ENCODE assay signal across 9 mouse cellular contexts in the genomic region with DNA sequence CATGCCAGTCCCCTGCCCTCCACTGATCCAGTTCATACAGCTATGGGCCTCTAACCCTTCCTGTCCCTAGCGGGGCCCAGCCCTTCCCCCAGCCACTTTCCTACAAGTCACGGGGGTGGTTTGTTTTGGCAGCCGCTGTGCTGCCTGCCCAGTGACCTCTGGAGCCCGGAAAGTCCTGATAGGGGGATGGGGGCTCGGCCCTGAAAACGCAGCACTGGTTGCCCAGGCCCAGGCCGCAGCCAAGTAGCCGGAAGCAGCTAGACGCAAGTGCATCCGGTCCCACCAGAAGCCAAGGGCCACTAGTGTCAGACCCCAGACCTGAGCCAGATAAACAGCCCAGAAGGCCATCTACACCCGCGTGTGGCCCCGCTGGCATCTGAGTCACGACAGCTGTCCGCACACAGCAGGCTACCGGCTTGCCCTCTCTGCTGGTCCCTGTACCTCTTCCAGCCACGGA. TPM values are rescaled to one million over a fixed set of nuclear protein-coding genes. Genes with fewer than 3 reads are reported as not detected.
DNase-seq lines count a peak whose midpoint lies in the region; ATAC-seq and TF ChIP-seq lines count a peak whose summit lies in the region.
"Had no signal": no experiment of that assay in that cellular context is flagged by ENCODE, and none has a peak within 500 bp of the region (broad histone marks: within the 10 kb centered on the region; RNA-seq: fewer than 3 reads in every experiment).

No protein-coding gene starts in this region.

- no peaks in the 10 kb centered on the region for H3K9me3 ChIP-seq in hindbrain, embryonic 16.5 days (ENCODE audit: control insufficient read depth, low read length)
- no peaks in the 10 kb centered on the region for H3K9me3 ChIP-seq in hindbrain, embryonic 12.5 days (replicated peaks)
- no peaks in the 10 kb centered on the region for H3K9me3 ChIP-seq in intestine, embryonic 16.5 days (ENCODE audit: control insufficient read depth, low read length)
- no peaks in the 10 kb centered on the region for H3K9me3 ChIP-seq in liver, embryonic 14.5 days (ENCODE audit: control insufficient read depth, low read length)
- no peaks in the 10 kb centered on the region for H3K9me3 ChIP-seq in stomach, postnatal 0 days (ENCODE audit: control insufficient read depth, low read length)

- no peak overlapping the region for H3K9ac ChIP-seq in hindbrain, embryonic 16.5 days (ENCODE audit: low read depth, low read length)
- H3K9ac ChIP-seq in hindbrain, embryonic 12.5 days = no peak overlapping the region
- H3K9ac ChIP-seq in intestine, embryonic 16.5 days (ENCODE audit: low read depth, low read length) = peak overlapping the region; percentile 73; the same call in 1 of the 2 replicates
- no peak overlapping the region for H3K9ac ChIP-seq in liver, embryonic 14.5 days (replicated peaks)
- peak overlapping the region; percentile 18; the same call in 1 of the 2 replicates for H3K9ac ChIP-seq in stomach, postnatal 0 days (ENCODE audit: low read length)

- no peak overlapping the region for H3K27ac ChIP-seq in hindbrain, embryonic 16.5 days (ENCODE audit: low read depth, low read length)
- H3K27ac ChIP-seq in hindbrain, embryonic 12.5 days = no peak overlapping the region
- H3K27ac ChIP-seq in intestine, embryonic 16.5 days (ENCODE audit: low read length) = peak overlapping the region; percentile 74
- peak overlapping the region; percentile 50; the same call in 1 of the 2 replicates for H3K27ac ChIP-seq in liver, embryonic 14.5 days
- peak overlapping the region; percentile 49; the same call in 1 of the 2 replicates for H3K27ac ChIP-seq in stomach, postnatal 0 days (replicated peaks)

- 0 out of 2 replicates have a peak, but pooled peaks have one; percentile 21 for ATAC-seq in hindbrain, embryonic 16.5 days
- no peak for ATAC-seq in hindbrain, embryonic 12.5 days (ENCODE audit: low FRiP score)
- ATAC-seq in intestine, embryonic 16.5 days = peak; percentile 78
- ATAC-seq in liver, embryonic 14.5 days (ENCODE audit: insufficient read depth) = peak; percentile 78
- ATAC-seq in stomach, postnatal 0 days (ENCODE audit: low FRiP score, low TSS enrichment) = peak; percentile 59

- no peak for TF ChIP-seq CTCF in liver, embryonic 14.5 days (IDR thresholded peaks at IDR 0.05; ENCODE audit: low read depth)
- TF ChIP-seq CTCF in stomach, postnatal 0 days (IDR thresholded peaks at IDR 0.05; ENCODE audit: low read depth) = no peak

- WGBS in hindbrain, embryonic 16.5 days = 29% methylated on average over 17 of the region's 17 CpGs
- 29% methylated on average over 17 of the region's 17 CpGs for WGBS in hindbrain, embryonic 12.5 days
- WGBS in intestine, embryonic 16.5 days = 24% methylated on average over 17 of the region's 17 CpGs
- 7% methylated on average over 16 of the region's 17 CpGs for WGBS in liver, embryonic 14.5 days (ENCODE audit: insufficient replicate concordance)
- 23% methylated on average over 17 of the region's 17 CpGs for WGBS in stomach, postnatal 0 days

- peak; percentile 72 to 83 for DNase-seq in adrenal gland, postnatal 36 days
- DNase-seq in gastrocnemius, postnatal 10 days = peak; percentile 65
- peak; percentile 26 to 39 (median 30) for DNase-seq in liver, embryonic 14.5 days (ENCODE audit: low read depth in 3 of 3, low spot score in 3 of 3)
- peak; percentile 61 for DNase-seq in stomach, postnatal 0 days (ENCODE audit: low spot score)
- DNase-seq in urinary bladder, postnatal 10 days (ENCODE audit: low spot score) = no peak

- TF ChIP-seq EP300 in liver, embryonic 14.5 days (IDR thresholded peaks at IDR 0.05; ENCODE audit: low read depth) = no peak
- TF ChIP-seq EP300 in stomach, postnatal 0 days (optimal IDR thresholded peaks at IDR 0.05) = no peak

- no peaks in the 10 kb centered on the region for H3K36me3 ChIP-seq in hindbrain, embryonic 16.5 days (ENCODE audit: control insufficient read depth, insufficient read depth, low read length)
- H3K36me3 ChIP-seq in hindbrain, embryonic 12.5 days = no peaks in the 10 kb centered on the region
- no peaks in the 10 kb centered on the region for H3K36me3 ChIP-seq in intestine, embryonic 16.5 days (ENCODE audit: control insufficient read depth, insufficient read depth, low read length)
- no peaks in the 10 kb centered on the region for H3K36me3 ChIP-seq in liver, embryonic 14.5 days (replicated peaks; ENCODE audit: control insufficient read depth, insufficient read depth, low read depth)
- H3K36me3 ChIP-seq in stomach, postnatal 0 days (ENCODE audit: control insufficient read depth, insufficient read depth, low read length) = no peaks in the 10 kb centered on the region

- H3K4me3 ChIP-seq in hindbrain, embryonic 16.5 days (ENCODE audit: low read length) = no peak overlapping the region
- H3K4me3 ChIP-seq in hindbrain, embryonic 12.5 days = no peak overlapping the region
- peak overlapping the region; percentile 51; the same call in 1 of the 2 replicates for H3K4me3 ChIP-seq in intestine, embryonic 16.5 days (ENCODE audit: low read length)
- no peak overlapping the region for H3K4me3 ChIP-seq in liver, embryonic 14.5 days (ENCODE audit: insufficient read depth in 1 of 2, low read depth in 2 of 2, low read length in 2 of 2)
- H3K4me3 ChIP-seq in stomach, postnatal 0 days (ENCODE audit: low read depth, low read length) = no peak overlapping the region

- H3K27me3 ChIP-seq in hindbrain, embryonic 16.5 days (replicated peaks; ENCODE audit: control insufficient read depth, insufficient read depth, low read length) = no peaks in the 10 kb centered on the region; the same call in 1 of the 2 replicates
- peaks cover 7% of the 10 kb centered on the region; the same call in 1 of the 2 replicates for H3K27me3 ChIP-seq in hindbrain, embryonic 12.5 days
- H3K27me3 ChIP-seq in intestine, embryonic 16.5 days (replicated peaks; ENCODE audit: control insufficient read depth, insufficient read depth, low read length) = no peaks in the 10 kb centered on the region
- no peaks in the 10 kb centered on the region for H3K27me3 ChIP-seq in liver, embryonic 14.5 days (ENCODE audit: control insufficient read depth, insufficient read depth, low read length)
- no peaks in the 10 kb centered on the region for H3K27me3 ChIP-seq in stomach, postnatal 0 days (ENCODE audit: control insufficient read depth, insufficient read depth, low read length)

- no peak overlapping the region for H3K4me2 ChIP-seq in hindbrain, embryonic 16.5 days (ENCODE audit: low read length)
- H3K4me2 ChIP-seq in hindbrain, embryonic 12.5 days (replicated peaks) = no peak overlapping the region
- peak overlapping the region; percentile 56 for H3K4me2 ChIP-seq in intestine, embryonic 16.5 days (ENCODE audit: low read depth, low read length)
- H3K4me2 ChIP-seq in liver, embryonic 14.5 days (ENCODE audit: low read depth) = peak overlapping the region; percentile 47; the same call in 1 of the 2 replicates
- peak overlapping the region; percentile 40 for H3K4me2 ChIP-seq in stomach, postnatal 0 days (replicated peaks; ENCODE audit: low read depth)

- no peaks in the 10 kb centered on the region for H3K4me1 ChIP-seq in hindbrain, embryonic 16.5 days (ENCODE audit: control insufficient read depth, insufficient read depth, low read depth, low read length)
- H3K4me1 ChIP-seq in hindbrain, embryonic 12.5 days = peaks cover 11% of the 10 kb centered on the region
- peaks cover 18% of the 10 kb centered on the region for H3K4me1 ChIP-seq in intestine, embryonic 16.5 days (ENCODE audit: control insufficient read depth, insufficient read depth, low read length)
- H3K4me1 ChIP-seq in liver, embryonic 14.5 days (replicated peaks; ENCODE audit: control insufficient read depth in 2 of 2, insufficient read depth in 2 of 2, low read length in 1 of 2) = peaks cover 0 to 16% of the 10 kb centered on the region in 2 experiments; a peak in 2 of 4 replicates
- peaks cover 3% of the 10 kb centered on the region for H3K4me1 ChIP-seq in stomach, postnatal 0 days (replicated peaks; ENCODE audit: control insufficient read depth, insufficient read depth)

RNA-seq across cellular contexts. Expression of a gene that starts 0.5 kb away (rescaled TPM):
- 0.61 and 0.75 TPM in 2 replicates for polyA plus RNA-seq in hindbrain, embryonic 16.5 days (2015; fragmentation: Nextera tagmentation; extraction: Ambion mirVana)
- polyA plus RNA-seq in hindbrain, embryonic 12.5 days (2016; fragmentation: Nextera tagmentation; extraction: Ambion mirVana) = 2.3 and 2.7 TPM in 2 replicates
- under 1 TPM; 0.66 to 0.93 TPM for total RNA-seq in adrenal gland, postnatal 36 days (2021)
- total RNA-seq in gastrocnemius, postnatal 10 days (2021) = 1 to 10 TPM; 6.8 to 7.8 TPM
- polyA plus RNA-seq in intestine, embryonic 16.5 days (2015; fragmentation: Nextera tagmentation; extraction: Ambion mirVana) = 66.4 and 73.6 TPM in 2 replicates
- polyA plus RNA-seq in liver, embryonic 14.5 days (2012; rRNA removed) = 44.7 and 48.0 TPM in 2 replicates
- polyA plus RNA-seq in liver, embryonic 14.5 days (2014; fragmentation: Nextera tagmentation; extraction: Ambion mirVana) = 43.3 and 44.8 TPM in 2 replicates
- 17.9 and 21.7 TPM in 2 replicates for polyA plus RNA-seq in stomach, postnatal 0 days (2015; fragmentation: Nextera tagmentation; extraction: Ambion mirVana)

RNA-seq across cellular contexts. Expression of a gene that starts 11.2 kb away (rescaled TPM):
- polyA plus RNA-seq in hindbrain, embryonic 16.5 days (2015; fragmentation: Nextera tagmentation; extraction: Ambion mirVana) = 19.0 TPM in 2 replicates
- polyA plus RNA-seq in hindbrain, embryonic 12.5 days (2016; fragmentation: Nextera tagmentation; extraction: Ambion mirVana) = 2.7 and 3.8 TPM in 2 replicates
- 10 to 100 TPM; 16.5 to 16.7 TPM for total RNA-seq in adrenal gland, postnatal 36 days (2021)
- 100 to 1,000 TPM; 303 to 352 TPM for total RNA-seq in gastrocnemius, postnatal 10 days (2021)
- 0.16 and 1.0 TPM in 2 replicates for polyA plus RNA-seq in intestine, embryonic 16.5 days (2015; fragmentation: Nextera tagmentation; extraction: Ambion mirVana)
- 0.97 and 1.0 TPM in 2 replicates for polyA plus RNA-seq in liver, embryonic 14.5 days (2012; rRNA removed)
- 0.45 and 0.52 TPM in 2 replicates for polyA plus RNA-seq in liver, embryonic 14.5 days (2014; fragmentation: Nextera tagmentation; extraction: Ambion mirVana)
- polyA plus RNA-seq in stomach, postnatal 0 days (2015; fragmentation: Nextera tagmentation; extraction: Ambion mirVana) = 2.3 and 2.5 TPM in 2 replicates
- total RNA-seq: neutrophil, adult 5-6 weeks had no signal

RNA-seq across cellular contexts. Expression of a gene that starts 39.1 kb away (rescaled TPM):
- 0.43 and 0.95 TPM in 2 replicates for polyA plus RNA-seq in hindbrain, embryonic 16.5 days (2015; fragmentation: Nextera tagmentation; extraction: Ambion mirVana)
- 5.5 and 12.3 TPM in 2 replicates for polyA plus RNA-seq in hindbrain, embryonic 12.5 days (2016; fragmentation: Nextera tagmentation; extraction: Ambion mirVana)
- total RNA-seq in adrenal gland, postnatal 36 days (2021) = 1 to 10 TPM; 1.5 to 2.3 TPM
- 1 to 10 TPM; 2.9 TPM for total RNA-seq in gastrocnemius, postnatal 10 days (2021)
- polyA plus RNA-seq in intestine, embryonic 16.5 days (2015; fragmentation: Nextera tagmentation; extraction: Ambion mirVana) = 71.2 and 73.7 TPM in 2 replicates
- polyA plus RNA-seq in liver, embryonic 14.5 days (2012; rRNA removed) = 0.52 and 0.54 TPM in 2 replicates
- polyA plus RNA-seq in liver, embryonic 14.5 days (2014; fragmentation: Nextera tagmentation; extraction: Ambion mirVana) = 0.47 and 0.86 TPM in 2 replicates
- polyA plus RNA-seq in stomach, postnatal 0 days (2015; fragmentation: Nextera tagmentation; extraction: Ambion mirVana) = 1,122 and 1,152 TPM in 2 replicates
- total RNA-seq: neutrophil, adult 5-6 weeks had no signal

RNA-seq across cellular contexts. Expression of a gene that starts 40.1 kb away (rescaled TPM):
- polyA plus RNA-seq in hindbrain, embryonic 16.5 days (2015; fragmentation: Nextera tagmentation; extraction: Ambion mirVana) = 203 and 222 TPM in 2 replicates
- 185 and 202 TPM in 2 replicates for polyA plus RNA-seq in hindbrain, embryonic 12.5 days (2016; fragmentation: Nextera tagmentation; extraction: Ambion mirVana)
- 10 to 100 TPM; 36.7 to 59.1 TPM for total RNA-seq in adrenal gland, postnatal 36 days (2021)
- total RNA-seq in gastrocnemius, postnatal 10 days (2021) = 10 to 100 TPM; 35.0 to 35.8 TPM
- polyA plus RNA-seq in intestine, embryonic 16.5 days (2015; fragmentation: Nextera tagmentation; extraction: Ambion mirVana) = 38.5 and 39.7 TPM in 2 replicates
- polyA plus RNA-seq in liver, embryonic 14.5 days (2012; rRNA removed) = 19.1 and 19.4 TPM in 2 replicates
- 8.0 and 8.5 TPM in 2 replicates for polyA plus RNA-seq in liver, embryonic 14.5 days (2014; fragmentation: Nextera tagmentation; extraction: Ambion mirVana)
- 14.4 and 17.4 TPM in 2 replicates for polyA plus RNA-seq in stomach, postnatal 0 days (2015; fragmentation: Nextera tagmentation; extraction: Ambion mirVana)

RNA-seq across cellular contexts. Expression of a gene that starts 56.5 kb away (rescaled TPM):
- polyA plus RNA-seq in hindbrain, embryonic 16.5 days (2015; fragmentation: Nextera tagmentation; extraction: Ambion mirVana) = 0.50 and 0.65 TPM in 2 replicates
- 2.1 TPM in 2 replicates for polyA plus RNA-seq in hindbrain, embryonic 12.5 days (2016; fragmentation: Nextera tagmentation; extraction: Ambion mirVana)
- total RNA-seq in adrenal gland, postnatal 36 days (2021) = 1 to 10 TPM; 2.7 to 5.4 TPM
- 1 to 10 TPM; 8.4 to 9.9 TPM for total RNA-seq in gastrocnemius, postnatal 10 days (2021)
- 0.83 and 1.4 TPM in 2 replicates for polyA plus RNA-seq in intestine, embryonic 16.5 days (2015; fragmentation: Nextera tagmentation; extraction: Ambion mirVana)
- polyA plus RNA-seq in liver, embryonic 14.5 days (2012; rRNA removed) = 0.04 and 0.16 TPM in 2 replicates
- polyA plus RNA-seq in liver, embryonic 14.5 days (2014; fragmentation: Nextera tagmentation; extraction: Ambion mirVana) = 0.10 TPM in 1 of 2 replicates, not detected in the other
- 0.46 and 0.87 TPM in 2 replicates for polyA plus RNA-seq in stomach, postnatal 0 days (2015; fragmentation: Nextera tagmentation; extraction: Ambion mirVana)

Comparison
In these comparisons a context has a peak if more than half of its experiments do, and no peak if none do; other contexts are left out.
1. H3K27ac ChIP-seq: peak in intestine, embryonic 16.5 days (single experiment), liver, embryonic 14.5 days (single experiment) and stomach, postnatal 0 days (single experiment); none in hindbrain, embryonic 16.5 days (single experiment) and hindbrain, embryonic 12.5 days (single experiment).
2. H3K4me2 ChIP-seq: peak in intestine, embryonic 16.5 days (single experiment), liver, embryonic 14.5 days (single experiment) and stomach, postnatal 0 days (single experiment); none in hindbrain, embryonic 16.5 days (single experiment) and hindbrain, embryonic 12.5 days (single experiment).
3. H3K9ac ChIP-seq: peak in intestine, embryonic 16.5 days (single experiment) and stomach, postnatal 0 days (single experiment); none in hindbrain, embryonic 16.5 days (single experiment), hindbrain, embryonic 12.5 days (single experiment) and liver, embryonic 14.5 days (single experiment).
4. RNA of a gene that starts 39.1 kb away (polyA plus RNA-seq): 1,122 to 1,152 TPM in stomach, postnatal 0 days; 71.2 to 73.7 TPM in intestine, embryonic 16.5 days, 5.5 to 12.3 TPM in hindbrain, embryonic 12.5 days, 0.47 to 0.86 TPM in liver, embryonic 14.5 days and 0.43 to 0.95 TPM in hindbrain, embryonic 16.5 days; every median in the first group is over 10 times any median in the second.